Mouse (Mus musculus) kidney, postnatal 10 days (tissue): ENCODE measurements around the gene Emx2.

Experiments
- DNase-seq: peaks from one replicate; pipeline ENCODE4 v3.0.0; 2021; ENCODE audit warnings: mixed read lengths

Emx2 gene

DNA sequence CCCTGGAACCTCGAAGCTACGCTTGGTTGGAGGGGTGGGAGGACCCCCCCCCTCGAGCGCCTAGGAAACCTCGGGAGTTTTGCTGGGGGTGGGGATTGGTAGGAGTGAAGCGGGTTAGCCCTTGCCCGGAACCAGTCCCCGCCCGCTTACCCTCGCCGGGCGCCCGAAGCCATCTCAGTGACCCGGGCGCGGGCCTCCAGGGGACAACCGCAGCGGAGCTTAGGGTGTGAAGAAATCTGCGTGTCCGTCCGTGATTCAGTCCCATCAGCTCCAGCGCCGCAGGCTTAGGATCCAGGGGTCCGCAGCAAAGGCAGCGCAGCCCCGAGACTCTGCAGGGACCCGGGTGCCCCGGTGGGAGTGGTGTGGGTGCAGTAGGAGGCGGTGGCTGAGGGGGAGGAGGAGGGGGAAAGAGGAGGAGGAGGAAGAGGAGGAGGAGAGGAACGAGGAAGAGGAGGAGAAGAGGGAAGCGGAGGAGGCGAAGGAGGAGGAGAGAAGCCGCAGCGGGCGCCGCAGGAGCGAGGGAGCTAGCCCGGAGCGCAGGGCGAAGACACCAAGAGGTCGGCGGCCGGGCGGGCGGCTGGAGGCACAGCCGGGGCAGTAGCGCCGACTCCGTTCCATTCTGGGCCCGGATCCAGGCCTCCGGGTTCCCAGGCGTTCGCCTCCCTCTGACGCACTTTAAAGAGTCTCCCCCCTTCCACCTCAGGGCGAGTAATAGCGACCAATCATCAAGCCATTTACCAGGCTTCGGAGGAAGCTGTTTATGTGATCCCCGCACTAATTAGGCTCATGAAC lies at the start of gene Emx2:
Gene Emx2 (plus strand): TSS at position 422 of the 792 bp plus-strand sequence.
- DNase-seq: peak; percentile 91

DNA sequence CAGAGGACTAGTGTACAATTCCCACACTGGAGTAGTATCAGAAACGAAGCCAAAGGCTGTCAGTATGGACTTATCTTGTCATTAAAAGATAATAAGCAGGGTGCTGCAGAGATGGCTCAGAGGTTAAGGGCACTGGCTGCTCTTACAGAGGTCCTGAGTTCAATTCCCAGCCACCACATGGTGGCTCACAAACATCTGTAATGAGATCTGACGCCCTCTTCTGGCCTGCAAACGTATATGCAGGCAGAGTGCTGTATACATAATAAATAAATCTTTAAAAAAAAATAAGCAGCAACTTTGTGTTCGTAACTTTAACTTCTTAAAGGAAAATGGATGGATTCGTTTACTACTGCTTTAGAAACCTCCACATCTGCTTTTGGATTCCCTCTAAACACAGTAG lies 44.0 kb upstream of the Emx2 start:
- no peak for DNase-seq

DNA sequence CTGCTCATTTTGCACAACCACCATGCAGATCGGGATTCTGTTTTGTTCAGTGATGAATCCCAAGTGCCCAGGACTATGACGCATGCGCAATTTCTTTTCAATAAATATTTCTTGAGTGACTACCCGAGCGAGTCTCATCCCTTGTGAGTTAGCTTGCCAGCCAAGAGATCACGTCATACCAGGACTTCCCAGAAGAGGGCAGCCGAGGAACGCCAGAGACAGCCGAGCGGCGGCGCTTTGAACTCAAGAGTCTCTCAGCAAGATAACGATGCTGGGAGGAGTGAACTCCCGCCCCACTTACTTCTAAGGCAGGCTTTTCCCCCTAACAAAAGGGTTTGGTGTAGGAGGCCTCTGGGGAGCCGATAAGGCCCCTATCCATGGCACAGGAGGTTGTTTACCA lies 40.1 kb upstream of the Emx2 start:
- peak; percentile 94 for DNase-seq

DNA sequence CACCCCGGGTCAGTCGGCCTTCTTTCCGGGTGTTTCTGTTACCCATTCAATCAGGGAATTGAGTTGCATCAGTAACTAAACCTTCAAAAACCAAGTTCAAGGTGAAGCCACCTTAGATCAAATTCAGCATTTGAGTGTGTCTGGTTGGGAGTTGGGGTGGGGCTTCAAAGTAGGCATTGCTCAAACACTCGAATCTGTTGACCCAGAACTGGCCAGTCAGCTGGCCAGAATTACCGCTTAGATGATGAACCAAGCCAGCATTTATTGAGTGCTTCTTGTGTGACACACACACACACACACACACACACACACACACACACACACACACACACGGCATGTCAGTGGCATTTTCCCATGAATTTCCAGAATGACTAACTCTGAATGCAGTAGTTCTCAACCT lies 39.5 kb upstream of the Emx2 start:
- DNase-seq: no peak

DNA sequence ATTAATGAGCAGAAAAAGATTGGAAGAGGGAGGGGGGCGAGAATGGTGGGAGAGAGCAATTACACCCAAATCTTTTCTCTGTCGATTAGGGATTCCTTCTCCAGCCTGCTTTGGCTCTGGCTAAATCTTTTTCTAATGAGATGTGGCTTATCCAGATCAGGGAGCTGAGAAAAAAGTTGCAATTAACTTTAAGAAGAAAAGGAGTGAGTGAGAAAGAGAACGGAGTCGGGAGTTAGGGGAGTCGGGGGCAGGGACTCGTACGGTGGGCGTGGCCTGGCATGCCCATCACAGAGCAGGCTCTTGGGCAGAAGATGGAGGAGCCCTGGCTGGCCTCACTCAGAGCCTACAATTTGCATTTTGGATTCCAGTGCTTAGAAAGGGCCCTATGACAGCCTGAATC lies 35.8 kb upstream of the Emx2 start:
- DNase-seq: no peak

DNA sequence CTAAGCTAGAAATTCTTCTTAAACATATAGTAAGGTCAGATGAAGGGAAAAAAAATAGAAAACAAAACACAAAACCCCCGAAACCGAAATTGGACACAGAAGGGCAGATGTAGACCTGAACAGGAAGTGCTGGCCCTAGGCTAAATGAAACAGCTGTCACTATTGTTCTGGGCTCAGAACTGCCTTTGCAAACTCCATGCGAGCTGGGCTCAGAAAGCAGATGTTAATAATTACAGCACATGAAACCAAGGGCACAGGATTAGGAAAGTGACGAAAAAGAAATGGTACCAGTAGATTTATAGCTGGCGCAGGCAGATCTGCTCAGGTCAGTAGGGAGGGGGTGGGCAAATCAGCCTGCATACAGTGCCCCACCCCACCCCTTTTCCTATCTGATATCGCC lies 34.5 kb upstream of the Emx2 start:
- DNase-seq: no peak

DNA sequence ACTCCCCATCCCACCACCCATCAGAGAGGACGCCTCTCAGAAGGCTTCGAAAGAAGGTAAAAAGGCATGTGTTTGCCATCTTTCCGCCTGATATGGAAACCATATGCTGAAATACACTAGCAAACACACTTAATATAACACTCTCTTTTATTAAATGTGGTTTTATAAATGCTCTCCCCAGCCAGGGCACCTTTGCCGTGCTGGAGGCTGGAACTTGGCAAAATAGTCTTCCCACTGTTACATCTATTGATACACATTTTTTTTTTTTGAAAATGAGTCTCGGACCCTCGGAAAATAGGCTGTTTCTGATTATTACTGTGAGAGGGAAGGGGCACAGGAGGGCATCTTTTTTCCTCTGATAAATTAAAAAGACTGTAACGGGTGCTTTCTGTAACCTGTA lies 33.2 kb upstream of the Emx2 start:
- no peak for DNase-seq

DNA sequence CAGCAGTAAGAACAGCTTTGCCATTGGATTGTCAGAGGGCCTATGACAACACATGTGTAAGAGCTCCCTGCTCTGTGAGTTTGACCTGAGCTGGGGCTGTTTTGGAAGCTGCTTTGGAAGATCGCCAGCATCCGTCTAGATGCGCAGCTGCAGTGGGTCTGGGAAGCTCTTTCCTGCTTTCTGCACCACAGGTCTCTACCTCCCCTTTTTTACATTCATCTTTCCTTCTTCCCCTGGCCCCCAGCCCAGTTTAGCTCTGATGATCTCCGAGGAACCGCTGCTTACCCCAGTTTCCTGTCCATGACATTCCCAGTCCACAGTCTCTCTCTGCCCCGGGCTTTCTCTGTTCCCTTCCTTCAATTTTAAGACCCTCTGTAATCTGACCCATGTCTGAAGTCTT lies 25.9 kb upstream of the Emx2 start:
- DNase-seq: peak; percentile 65

DNA sequence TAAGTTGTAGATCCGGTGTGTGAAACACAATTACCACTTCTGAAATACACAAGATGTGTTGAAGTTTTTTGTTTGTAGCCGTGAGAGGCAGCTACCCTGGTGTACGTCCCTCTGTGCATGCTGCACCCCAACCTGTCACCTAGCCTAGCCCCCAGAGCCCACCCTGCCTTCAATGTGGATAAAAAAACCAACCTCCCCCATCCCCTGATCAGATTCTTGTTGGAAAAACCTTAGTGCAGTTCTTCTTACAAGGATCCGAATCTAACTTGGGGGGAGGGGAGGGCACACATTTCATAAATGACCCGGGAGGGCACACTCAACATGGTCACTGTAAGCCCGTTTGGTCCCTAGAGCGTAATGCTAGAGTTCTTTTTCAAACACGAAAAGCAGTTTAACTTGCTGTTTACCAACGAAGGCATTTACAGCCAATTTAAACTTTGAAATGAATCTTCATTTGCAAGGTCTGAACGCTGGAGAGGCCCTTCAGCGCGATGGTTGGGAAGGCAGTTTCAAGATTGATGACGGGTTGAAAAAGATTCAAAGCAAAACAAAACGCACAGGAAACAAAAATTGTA lies 7.5 kb upstream of the Emx2 start:
- DNase-seq: no peak

DNA sequence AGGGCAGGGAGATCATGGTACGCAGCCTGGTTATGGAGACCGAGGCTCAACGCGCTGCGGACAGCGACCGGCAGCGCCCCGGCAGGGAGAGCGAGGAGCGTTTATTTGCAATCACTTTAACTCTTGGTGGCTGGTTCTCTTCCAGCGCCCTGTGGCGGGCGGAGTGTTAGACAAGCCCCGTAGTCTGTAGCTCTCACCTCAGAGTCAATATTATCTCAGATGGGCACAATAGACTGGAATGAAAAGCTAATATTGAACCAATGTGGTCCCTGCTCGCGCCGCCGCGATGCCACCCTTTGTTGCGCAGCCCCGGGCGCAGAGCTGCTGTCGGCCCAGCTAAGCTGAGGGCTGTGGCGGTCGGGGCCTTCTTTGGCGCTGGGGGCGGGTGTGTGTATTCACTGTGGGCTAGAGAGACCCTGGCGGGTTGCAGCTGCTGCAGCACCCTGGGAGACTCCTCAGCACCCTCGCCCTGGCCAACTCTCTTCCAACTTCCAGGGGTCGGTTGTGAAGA lies 6.7 kb upstream of the Emx2 start:
- DNase-seq: peak; percentile 31

DNA sequence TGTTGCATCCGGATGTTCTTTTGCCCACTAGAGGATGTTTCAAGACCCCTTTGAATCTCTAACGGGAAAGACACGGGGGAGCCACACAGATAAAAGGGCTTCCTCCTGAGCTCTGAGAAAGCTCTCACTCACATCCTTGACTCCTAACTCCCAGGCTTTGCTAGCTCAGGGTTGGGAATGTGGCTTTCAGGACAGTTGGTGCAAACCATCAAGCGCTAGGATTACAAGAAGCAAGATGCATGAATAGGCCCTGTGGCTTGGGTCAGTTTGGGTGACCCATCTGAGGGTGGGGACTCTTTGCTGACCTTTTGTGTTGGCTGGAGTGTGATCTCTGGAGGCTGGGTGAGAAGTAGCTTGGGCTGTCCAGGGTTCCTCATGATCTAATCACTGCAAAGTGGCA lies 5.9 kb upstream of the Emx2 start:
- DNase-seq: no peak

DNA sequence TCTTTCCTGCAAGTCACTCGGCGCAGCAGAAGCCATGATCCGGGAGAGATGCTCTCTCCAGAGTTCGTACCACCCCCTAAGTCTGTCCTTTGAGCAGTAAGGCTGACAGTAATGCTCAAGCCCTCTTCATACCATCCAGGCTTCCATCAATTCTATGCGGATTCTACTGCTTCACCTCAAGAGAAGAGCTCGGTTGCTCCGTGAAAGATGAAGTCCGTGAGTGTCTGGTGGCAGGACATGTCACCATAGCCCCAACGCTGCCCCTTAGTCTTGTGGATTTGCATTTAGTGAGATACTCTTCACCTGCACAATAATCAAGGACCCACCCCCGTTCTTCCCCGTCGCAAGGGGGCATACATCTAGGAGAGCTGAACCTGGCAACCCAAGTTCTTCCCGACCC lies 4.6 kb upstream of the Emx2 start:
- DNase-seq: no peak

DNA sequence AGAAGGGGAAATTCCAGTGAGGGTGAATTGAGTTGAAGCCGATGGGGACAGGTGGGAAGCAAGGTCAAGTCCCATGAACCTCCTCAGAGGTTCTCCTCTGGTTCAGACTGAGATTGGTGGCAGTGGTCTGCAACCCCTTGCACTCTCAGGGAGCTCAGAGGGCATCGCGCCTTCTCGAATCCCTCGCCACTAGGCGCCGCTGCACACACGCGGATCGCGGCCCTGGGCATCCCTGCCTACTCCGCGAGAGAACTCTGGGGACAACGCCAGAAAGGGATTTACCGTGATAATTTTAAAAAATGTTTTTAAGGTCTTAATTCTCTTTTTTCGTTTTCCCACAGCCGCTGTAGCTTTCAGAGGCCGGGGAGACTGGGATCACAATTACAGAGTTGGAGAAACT lies 4.0 kb upstream of the Emx2 start:
- DNase-seq: peak; percentile 93

DNA sequence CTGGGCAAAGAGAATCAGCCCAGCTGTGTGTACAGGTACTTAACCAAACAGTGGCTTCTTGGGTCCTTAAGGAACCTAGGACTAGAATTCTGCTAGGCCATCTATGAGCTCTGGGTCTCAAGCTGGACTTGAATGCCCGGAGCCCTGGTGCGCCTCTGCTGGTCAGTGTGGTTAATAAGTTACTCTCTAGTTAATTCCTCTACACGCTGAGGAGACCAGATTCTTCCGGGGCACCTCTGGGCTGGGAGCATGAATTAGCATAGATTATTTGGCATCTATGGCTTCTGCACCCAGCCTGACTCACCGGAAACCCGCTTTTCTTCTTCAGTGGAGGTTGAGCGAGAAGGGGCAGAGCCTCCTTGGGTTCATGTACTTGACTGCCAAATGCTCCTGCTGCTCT lies 2.5 kb upstream of the Emx2 start:
- DNase-seq: peak; percentile 83

DNA sequence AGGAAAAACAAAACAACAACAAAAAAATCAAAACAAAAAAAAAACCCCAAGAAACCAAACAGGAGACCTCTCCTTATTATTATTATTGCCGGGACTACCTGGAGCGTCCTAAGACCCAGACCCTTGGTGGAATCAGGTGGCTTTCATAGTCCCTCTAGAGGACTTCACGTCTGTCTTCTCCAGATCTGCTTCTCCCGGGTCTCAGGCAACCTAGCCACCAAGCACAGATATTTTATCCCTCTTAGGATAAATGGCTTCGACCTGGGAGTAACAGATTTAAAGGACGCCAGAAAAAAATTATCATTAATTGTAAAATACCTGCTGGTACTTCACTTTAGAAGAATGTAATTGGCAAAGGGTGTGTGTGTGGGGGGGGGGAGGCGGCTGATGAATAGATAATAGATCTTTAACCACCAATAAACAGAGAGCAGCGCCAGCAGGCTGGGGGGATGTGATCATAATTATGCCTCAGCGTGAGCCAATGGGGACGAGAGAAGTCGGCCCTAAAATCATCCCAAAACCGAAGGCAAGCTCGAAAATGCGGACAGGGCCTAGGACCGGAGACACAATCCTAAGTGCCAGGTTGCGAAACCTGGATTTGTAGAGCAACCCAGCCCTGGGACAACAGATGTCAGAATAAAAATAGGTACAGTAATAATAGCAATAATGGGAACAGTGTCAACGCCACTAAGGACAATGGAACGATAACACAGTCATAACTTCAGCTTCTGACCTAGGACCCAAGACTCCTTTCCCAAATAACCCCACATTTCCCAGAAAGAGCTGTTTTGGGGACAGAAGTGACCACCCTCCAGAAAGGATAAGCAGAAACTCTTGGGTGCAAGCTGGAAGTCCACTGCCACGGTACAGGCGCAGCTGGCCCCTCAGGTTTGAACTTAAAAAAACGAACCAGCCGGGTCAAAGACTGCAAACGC lies 894 bp upstream of the Emx2 start:
- DNase-seq: peak; percentile 59

DNA sequence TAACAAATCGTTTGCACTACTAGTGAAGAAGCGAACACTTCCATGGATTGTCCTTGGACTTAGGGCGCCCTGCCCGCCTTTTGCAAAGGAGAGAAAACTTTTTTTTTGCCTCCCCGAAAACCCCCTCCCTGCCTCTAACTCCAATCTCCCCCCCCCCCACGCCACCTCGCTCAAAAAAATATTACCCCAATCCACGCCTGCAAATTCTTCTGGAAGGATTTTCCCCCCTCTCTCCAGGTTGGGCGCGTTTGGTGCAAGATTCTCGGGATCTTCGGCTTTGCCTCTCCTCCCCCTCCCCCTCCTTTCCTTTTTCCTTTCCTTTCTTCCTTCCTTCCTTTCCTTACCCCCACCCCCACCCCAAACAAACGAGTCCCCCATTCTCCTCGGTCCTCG lies 567 bp downstream of the Emx2 start:
- no peak for DNase-seq

DNA sequence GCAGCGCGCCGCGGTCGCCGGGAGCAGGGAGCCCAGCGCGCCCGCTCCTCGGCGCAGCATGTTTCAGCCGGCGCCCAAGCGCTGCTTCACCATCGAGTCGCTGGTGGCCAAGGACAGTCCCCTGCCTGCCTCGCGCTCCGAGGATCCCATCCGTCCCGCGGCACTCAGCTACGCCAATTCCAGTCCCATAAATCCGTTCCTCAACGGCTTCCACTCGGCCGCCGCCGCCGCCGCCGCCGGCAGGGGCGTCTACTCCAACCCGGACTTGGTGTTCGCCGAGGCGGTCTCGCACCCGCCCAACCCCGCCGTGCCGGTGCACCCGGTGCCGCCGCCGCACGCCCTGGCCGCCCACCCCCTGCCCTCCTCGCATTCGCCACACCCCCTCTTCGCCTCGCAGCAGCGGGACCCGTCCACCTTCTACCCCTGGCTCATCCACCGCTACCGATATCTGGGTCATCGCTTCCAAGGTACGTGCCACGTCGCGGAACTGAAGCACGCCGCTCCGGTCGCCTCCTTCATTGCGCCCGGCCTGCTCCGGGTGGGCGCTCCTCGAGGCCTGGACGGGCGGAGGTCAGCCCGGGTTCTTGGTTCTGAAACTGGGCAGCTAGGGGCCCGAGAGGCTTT lies 1.1 kb downstream of the Emx2 start:
- peak; percentile 67 for DNase-seq

DNA sequence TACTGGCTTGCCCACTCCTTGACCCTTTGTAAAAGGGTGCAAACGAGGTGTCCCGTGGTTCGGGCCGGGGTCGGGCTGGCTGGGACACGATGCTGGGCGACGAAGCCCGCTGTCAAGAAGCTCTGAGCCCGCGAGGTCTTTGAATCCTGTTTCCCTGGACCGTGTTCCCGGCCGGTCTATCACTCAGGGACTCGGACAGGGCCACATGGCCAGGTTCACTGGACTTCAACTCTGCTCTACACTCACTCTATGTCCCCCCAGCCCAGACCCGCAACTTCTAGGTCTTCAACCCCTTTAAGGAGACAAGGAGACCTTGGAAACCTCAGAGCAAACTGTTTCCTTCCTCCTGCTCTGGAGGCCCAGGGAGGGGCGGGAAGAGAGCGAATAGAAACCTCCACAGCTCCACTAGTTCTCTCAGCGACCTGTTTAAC lies 1.7 kb downstream of the Emx2 start:
- DNase-seq: peak; percentile 43

DNA sequence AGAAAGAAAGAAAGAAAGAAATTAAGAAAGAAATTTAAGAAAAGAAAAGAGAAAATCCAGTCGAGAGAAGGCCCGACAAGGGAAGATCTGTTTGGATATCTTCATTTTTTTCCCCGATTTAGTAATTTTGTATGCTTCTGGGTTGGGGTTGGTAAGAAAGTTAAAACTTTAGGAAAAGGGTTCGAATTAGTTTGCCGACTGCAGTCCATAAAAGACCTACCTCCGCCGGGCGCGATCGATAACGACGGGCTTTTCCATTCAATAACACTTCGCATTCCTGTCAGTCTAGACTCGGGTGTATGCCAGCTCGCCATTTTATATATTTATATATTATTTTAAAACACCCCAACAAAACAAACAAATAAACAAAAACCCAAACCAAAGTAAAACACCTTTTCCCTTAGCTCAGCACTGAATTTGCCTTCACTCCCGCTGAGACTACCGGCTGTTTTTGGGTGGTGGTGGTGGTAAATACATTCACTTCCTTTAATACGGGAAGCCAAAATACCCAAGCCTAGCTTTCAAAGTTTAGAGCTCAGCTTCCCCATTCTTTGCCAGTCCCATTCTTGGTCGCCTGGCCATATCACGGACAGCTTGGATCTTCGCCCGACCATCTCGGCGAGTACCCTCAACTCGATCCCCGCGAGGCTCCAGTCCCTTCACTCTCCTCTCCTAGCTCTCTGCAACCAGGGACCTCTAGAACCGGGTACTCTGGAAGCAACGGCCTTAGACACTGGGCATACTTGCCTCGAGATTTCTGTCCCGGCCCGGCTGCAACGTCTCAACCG lies 2.4 kb downstream of the Emx2 start:
- peak; percentile 41 for DNase-seq

DNA sequence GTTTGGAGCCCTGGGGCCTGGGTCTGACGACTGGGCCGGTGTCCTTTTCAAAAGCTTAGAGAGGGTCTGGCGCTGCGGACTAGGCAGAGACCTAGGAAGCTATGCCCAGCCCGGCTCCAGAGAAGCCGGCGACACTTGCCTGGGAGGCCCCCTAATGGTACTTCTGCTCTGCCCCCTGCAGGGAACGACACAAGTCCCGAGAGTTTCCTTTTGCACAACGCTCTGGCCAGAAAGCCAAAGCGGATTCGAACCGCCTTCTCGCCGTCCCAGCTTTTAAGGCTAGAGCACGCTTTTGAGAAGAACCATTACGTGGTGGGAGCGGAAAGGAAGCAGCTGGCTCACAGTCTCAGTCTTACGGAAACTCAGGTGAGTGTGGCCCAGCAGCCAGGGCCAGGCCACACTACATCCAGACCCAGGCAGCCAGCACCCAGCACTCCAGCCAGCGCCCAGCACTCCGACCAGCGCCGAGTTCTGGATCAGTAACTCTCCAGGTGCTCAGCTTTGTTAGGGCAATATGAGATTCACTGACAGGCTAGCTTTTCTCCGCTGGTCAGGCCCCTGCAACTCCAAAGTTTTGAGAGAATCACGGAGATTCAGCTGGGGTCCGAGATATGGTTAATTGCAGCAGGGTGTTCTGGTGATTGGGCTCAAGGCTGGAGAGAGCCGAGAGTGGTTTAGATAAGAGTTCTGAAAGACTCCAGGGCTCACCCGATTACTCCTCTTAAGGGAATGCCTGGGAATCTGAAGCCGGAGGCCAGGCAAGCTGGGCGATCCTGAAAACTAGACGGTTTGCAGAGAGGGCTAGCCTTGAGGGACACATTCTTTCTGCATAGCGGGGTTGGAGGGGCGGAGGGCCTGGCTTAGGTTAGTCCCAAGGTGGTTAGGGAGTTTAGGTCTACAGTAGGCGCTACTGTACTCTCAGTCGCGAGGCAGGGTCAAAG lies 3.6 kb downstream of the Emx2 start:
- DNase-seq: peak; percentile 59
